Mouse (Mus musculus): Measurements from ENCODE around the gene 0610012G03Rik. TPM values are rescaled to one million over a fixed set of nuclear protein-coding genes. Genes with fewer than 3 reads are reported as not detected.
A peak's percentile ranks its signal among the peaks of the same experiment; 100 is the strongest.

Gene 0610012G03Rik
- polyA plus RNA-seq, 2 experiments: 55.4 to 100 TPM

GRCm38 (mm10) chr16:31901886-31902285 is 46.4 kb downstream of the 0610012G03Rik start:
- Histone ChIP-seq H3K4me2 (replicated peaks; ENCODE audit: low read depth, low read length, severe bottlenecking) (no peak overlapping the region), H3K9me3 (ENCODE audit: control insufficient read depth, low read length) (peaks cover 4% of the 10 kb centered on the region), H3K4me1 (ENCODE audit: control insufficient read depth, insufficient read depth, low read length) (peaks cover 18% of the 10 kb centered on the region), H3K9ac (ENCODE audit: low read depth, low read length, severe bottlenecking) (no peak overlapping the region), H3K4me3 (replicated peaks; ENCODE audit: low read length) (no peak overlapping the region), H3K27ac (replicated peaks; ENCODE audit: low read depth, low read length) (no peak overlapping the region), H3K27me3 (ENCODE audit: control insufficient read depth, insufficient read depth, low read length) (no peaks in the 10 kb centered on the region), H3K36me3 (ENCODE audit: control insufficient read depth, insufficient read depth, low read length) (no peaks in the 10 kb centered on the region)
- no peak for DNase-seq (ENCODE audit: low spot score)
- ATAC-seq (ENCODE audit: low FRiP score, low read depth): no peak
- 76% methylated on average over 1 of the region's 1 CpGs for WGBS
- no peak for TF ChIP-seq POLR2A (IDR thresholded peaks at IDR 0.05; ENCODE audit: borderline replicate concordance, extremely low read depth, insufficient read depth, insufficient read length)

GRCm38 (mm10) chr16:31898546-31899326 is 49.6 kb downstream of the 0610012G03Rik start:
- peak overlapping the region; percentile 34 for H3K27ac ChIP-seq (replicated peaks; ENCODE audit: low read depth, low read length)
- no peak for TF ChIP-seq POLR2A (IDR thresholded peaks at IDR 0.05; ENCODE audit: borderline replicate concordance, extremely low read depth, insufficient read depth, insufficient read length)
- no peaks in the 10 kb centered on the region for H3K27me3 ChIP-seq (ENCODE audit: control insufficient read depth, insufficient read depth, low read length)
- 74% methylated on average over 18 of the region's 18 CpGs for WGBS
- peaks cover 8% of the 10 kb centered on the region; the same call in 1 of the 2 replicates for H3K4me1 ChIP-seq (ENCODE audit: control insufficient read depth, insufficient read depth, low read length)
- H3K36me3 ChIP-seq (ENCODE audit: control insufficient read depth, insufficient read depth, low read length): no peaks in the 10 kb centered on the region
- H3K4me3 ChIP-seq (replicated peaks; ENCODE audit: low read length): no peak overlapping the region
- ATAC-seq (ENCODE audit: low FRiP score, low read depth): peak; percentile 56; the same call in 1 of the 2 replicates
- peaks cover 4% of the 10 kb centered on the region for H3K9me3 ChIP-seq (ENCODE audit: control insufficient read depth, low read length)
- peak; percentile 42 for DNase-seq (ENCODE audit: low spot score)
- no peak overlapping the region for H3K9ac ChIP-seq (ENCODE audit: low read depth, low read length, severe bottlenecking)
- H3K4me2 ChIP-seq (replicated peaks; ENCODE audit: low read depth, low read length, severe bottlenecking): no peak overlapping the region

Small RNA genes lying within 50 kb of the gene (microRNA-seq; reads per million reads assigned to microRNA genes)
- not detected for gene Gm26269

Other genes with a start within 250 kb of the 0610012G03Rik start
- 9.6 and 12.7 TPM in 2 replicates for gene Meltf, start 69.7 kb downstream of the 0610012G03Rik start, polyA plus RNA-seq (2012; rRNA removed)
- 2.3 and 3.1 TPM in 2 replicates for gene Meltf, start 69.7 kb downstream of the 0610012G03Rik start, polyA plus RNA-seq (2014; fragmentation: Nextera tagmentation; extraction: Ambion mirVana)
- 0.20 and 0.35 TPM in 2 replicates for gene Pigz, start 14.6 kb downstream of the 0610012G03Rik start, polyA plus RNA-seq (2012; rRNA removed)
- 0.32 and 0.50 TPM in 2 replicates for gene Pigz, start 14.6 kb downstream of the 0610012G03Rik start, polyA plus RNA-seq (2014; fragmentation: Nextera tagmentation; extraction: Ambion mirVana)
- 60.0 and 124 TPM in 2 replicates for gene Ncbp2, start within 50 bp of the 0610012G03Rik start, polyA plus RNA-seq (2012; rRNA removed)
- 104 and 115 TPM in 2 replicates for gene Ncbp2, start within 50 bp of the 0610012G03Rik start, polyA plus RNA-seq (2014; fragmentation: Nextera tagmentation; extraction: Ambion mirVana)
- gene Senp5, start 54.8 kb upstream of the 0610012G03Rik start, polyA plus RNA-seq (2012; rRNA removed): 17.2 and 18.6 TPM in 2 replicates
- 8.9 and 9.9 TPM in 2 replicates for gene Senp5, start 54.8 kb upstream of the 0610012G03Rik start, polyA plus RNA-seq (2014; fragmentation: Nextera tagmentation; extraction: Ambion mirVana)
- gene Pak2, start 130.8 kb upstream of the 0610012G03Rik start, polyA plus RNA-seq (2012; rRNA removed): 26.5 and 28.4 TPM in 2 replicates
- gene Pak2, start 130.8 kb upstream of the 0610012G03Rik start, polyA plus RNA-seq (2014; fragmentation: Nextera tagmentation; extraction: Ambion mirVana): 35.8 and 36.1 TPM in 2 replicates
- 71.1 and 74.9 TPM in 2 replicates for gene Pigx, start 151.2 kb upstream of the 0610012G03Rik start, polyA plus RNA-seq (2012; rRNA removed)
- gene Pigx, start 151.2 kb upstream of the 0610012G03Rik start, polyA plus RNA-seq (2014; fragmentation: Nextera tagmentation; extraction: Ambion mirVana): 104 and 105 TPM in 2 replicates
- 11.5 and 15.6 TPM in 2 replicates for gene Cep19, start 151.3 kb upstream of the 0610012G03Rik start, polyA plus RNA-seq (2012; rRNA removed)
- 28.4 and 32.2 TPM in 2 replicates for gene Cep19, start 151.3 kb upstream of the 0610012G03Rik start, polyA plus RNA-seq (2014; fragmentation: Nextera tagmentation; extraction: Ambion mirVana)
- gene Nrros, start 217.1 kb upstream of the 0610012G03Rik start, polyA plus RNA-seq (2012; rRNA removed): 14.2 and 18.2 TPM in 2 replicates
- 20.1 and 20.2 TPM in 2 replicates for gene Nrros, start 217.1 kb upstream of the 0610012G03Rik start, polyA plus RNA-seq (2014; fragmentation: Nextera tagmentation; extraction: Ambion mirVana)
- 0.08 TPM in 1 of 2 replicates, not detected in the other for gene Bex6, start 231.3 kb upstream of the 0610012G03Rik start, polyA plus RNA-seq (2012; rRNA removed)
- 0.19 TPM in 1 of 2 replicates, not detected in the other for gene Bex6, start 231.3 kb upstream of the 0610012G03Rik start, polyA plus RNA-seq (2014; fragmentation: Nextera tagmentation; extraction: Ambion mirVana)